Mouse (Mus musculus) heart, adult 2 months (tissue): ENCODE results near the gene Trpm5.

Experiments used
- CTCF ChIP-seq: fragments of 200-600 bp; IDR thresholded peaks from 2 replicates; pipeline ENCODE4 v1.8.1; 2022; ENCODE audit warnings: antibody characterized with exemption, mild to moderate bottlenecking, moderate library complexity
- EP300 ChIP-seq: fragments of 200-500 bp; IDR thresholded peaks from 2 replicates; pipeline ENCODE4 v1.6.1; 2011; ENCODE audit warnings: low read depth, low read length, control low read depth; ENCODE audit not compliant: insufficient read depth
- POLR2A ChIP-seq: fragments of 200-500 bp; IDR thresholded peaks from 2 replicates; pipeline ENCODE4 v1.6.1; 2011; ENCODE audit warnings: mild to moderate bottlenecking, low read depth, low read length, control low read depth; ENCODE audit not compliant: insufficient read depth

GRCm38 (mm10) chr7:143138789-143139188, 44.3 kb upstream of the Trpm5 start:
- TF ChIP-seq CTCF (peak; percentile 86), POLR2A (no peak), EP300 (0 out of 2 replicates have a peak, but pooled peaks have one; percentile 44)
